Mouse (Mus musculus) cerebellum, postnatal 36 days (tissue): ENCODE measurements at regions not wholly inside any gene's neighbourhood (a gene's known extent, or its start where the extent isn't known, plus 50 kb on each side); places are given as distances from the start of the nearest gene placed in this dataset.
A peak's percentile ranks its signal among the peaks of the same experiment; 100 is the strongest.

ENCODE experiments used
- DNase-seq, 2 experiments: peaks; one replicate each; pipeline ENCODE4 v3.0.0; 2021 to 2022; ENCODE audit warnings: mixed read lengths in 2 of 2

GRCm38 (mm10) chr14:105495161-105495560, 236.8 kb downstream of the Ndfip2 start:
- no peak for DNase-seq

- DNase-seq = no peak
Measured at GRCm38 (mm10) chr14:105494415-105494814, 236.0 kb downstream of the Ndfip2 start.

GRCm38 (mm10) chr14:105490158-105490557, 231.8 kb downstream of the Ndfip2 start:
- DNase-seq = no peak

- DNase-seq = peak; percentile 15 to 23
Measured at GRCm38 (mm10) chr14:105483352-105484083, 225.1 kb downstream of the Ndfip2 start.

- DNase-seq = peak in 1 of 2 experiments; percentile 19
Measured at GRCm38 (mm10) chr14:105482644-105483351, 224.4 kb downstream of the Ndfip2 start.

- no peak for DNase-seq
Measured at GRCm38 (mm10) chr14:105480048-105480447, 221.7 kb downstream of the Ndfip2 start.

- DNase-seq = peak; percentile 31
Measured at GRCm38 (mm10) chr14:105474991-105475553, 216.7 kb downstream of the Ndfip2 start.

GRCm38 (mm10) chr14:105448919-105449458, 190.6 kb downstream of the Ndfip2 start:
- no peak for DNase-seq

- no peak for DNase-seq
Measured at GRCm38 (mm10) chr14:105447088-105447487, 188.7 kb downstream of the Ndfip2 start.

GRCm38 (mm10) chr14:105435343-105435742, 177.0 kb downstream of the Ndfip2 start:
- no peak for DNase-seq

GRCm38 (mm10) chr14:105433456-105433855, 175.1 kb downstream of the Ndfip2 start:
- DNase-seq = no peak

- DNase-seq = no peak
Measured at GRCm38 (mm10) chr14:105432670-105433069, 174.3 kb downstream of the Ndfip2 start.

GRCm38 (mm10) chr14:105431584-105431983, 173.2 kb downstream of the Ndfip2 start:
- DNase-seq = no peak

- DNase-seq = no peak
Measured at GRCm38 (mm10) chr14:105429664-105430257, 171.4 kb downstream of the Ndfip2 start.

GRCm38 (mm10) chr14:105427474-105427901, 169.1 kb downstream of the Ndfip2 start:
- peak; percentile 24 to 28 for DNase-seq

GRCm38 (mm10) chr14:105426597-105427334, 168.4 kb downstream of the Ndfip2 start:
- no peak for DNase-seq

- DNase-seq = no peak
Measured at GRCm38 (mm10) chr14:105417967-105418366, 159.6 kb downstream of the Ndfip2 start.

- DNase-seq = no peak
Measured at GRCm38 (mm10) chr14:105417458-105417960, 159.1 kb downstream of the Ndfip2 start.

GRCm38 (mm10) chr14:105416964-105417363, 158.6 kb downstream of the Ndfip2 start:
- DNase-seq = no peak

GRCm38 (mm10) chr14:105404662-105405061, 146.3 kb downstream of the Ndfip2 start:
- no peak for DNase-seq

- DNase-seq = no peak
Measured at GRCm38 (mm10) chr14:105404241-105404640, 145.9 kb downstream of the Ndfip2 start.

- DNase-seq = no peak
Measured at GRCm38 (mm10) chr14:105403256-105403655, 144.9 kb downstream of the Ndfip2 start.
